Mouse (Mus musculus) G1E-ER4 (cell line): ENCODE results near the gene Gigyf1. TPM values are rescaled to one million over a fixed set of nuclear protein-coding genes. Genes with fewer than 3 reads are reported as not detected.

ENCODE experiments used
- GATA1 ChIP-seq: IDR thresholded peaks from one replicate; pipeline ENCODE4 v1.8.0; 2012; ENCODE audit warnings: low read length, inconsistent platforms
- polyA plus RNA-seq: library from polyadenylated mRNA; stranded (reverse); fragments of >175 nt; gene quantifications from 2 replicates; pipeline ENCODE4 v1.2.3, GENCODE M21; 2012

Gene Gigyf1
- 40.9 and 54.1 TPM in 2 replicates for polyA plus RNA-seq

DNA sequence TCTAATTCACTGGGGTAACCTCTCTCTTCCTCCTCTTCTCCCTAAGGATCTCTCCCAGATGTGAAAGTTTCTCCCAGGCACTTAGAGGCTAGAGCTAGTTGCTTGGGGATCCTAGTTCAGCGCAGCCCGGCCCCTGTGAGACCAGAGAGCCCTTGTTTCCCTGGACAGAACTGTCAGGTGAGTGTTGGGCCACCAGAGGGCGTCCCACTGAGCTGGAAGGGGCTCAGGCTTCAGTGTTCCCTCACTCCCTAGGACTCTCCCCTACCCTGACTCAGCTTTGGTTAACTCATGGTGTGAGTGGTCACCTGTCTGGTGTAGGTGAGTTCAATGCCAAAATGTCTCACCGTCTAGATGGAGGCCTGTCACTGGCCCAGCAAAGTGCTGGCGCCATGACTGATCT, at the start of gene Gigyf1:
Gene Gigyf1, plus strand, starts transcription at position 113 of the 400 bp plus-strand sequence.
- no peak for TF ChIP-seq GATA1

DNA sequence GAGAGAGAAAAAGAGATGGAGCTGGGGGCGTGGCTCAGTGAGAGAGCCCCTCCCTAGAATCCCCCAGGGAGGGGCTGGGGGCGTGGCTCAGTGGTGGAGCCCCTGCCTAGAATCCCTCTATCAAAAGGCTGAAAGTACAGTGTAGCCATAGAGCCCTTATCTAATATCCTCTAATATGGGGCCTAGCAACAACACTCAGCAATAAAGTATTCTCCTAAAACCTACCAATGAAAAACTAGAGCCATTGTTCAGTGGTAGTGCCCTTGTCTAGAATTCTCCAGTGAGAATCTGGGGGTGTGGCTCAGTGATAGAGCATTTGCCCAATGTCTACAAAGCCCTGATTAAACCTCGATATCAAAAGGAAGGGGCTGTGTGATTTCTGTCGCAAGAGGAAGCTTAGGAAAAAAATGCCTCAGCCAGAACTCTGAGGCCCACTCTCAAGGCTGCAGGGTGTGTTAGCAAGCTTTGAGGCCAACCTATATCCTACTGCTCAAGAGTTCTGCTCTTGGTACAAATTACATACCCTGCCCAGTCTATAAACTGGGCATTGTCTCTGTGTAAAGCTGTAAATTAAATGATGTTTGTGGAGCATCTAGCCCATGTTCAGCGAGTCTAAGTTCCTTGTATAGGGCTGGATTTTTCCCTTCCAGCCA, 46.0 kb upstream of the Gigyf1 start:
- no peak for TF ChIP-seq GATA1

- no peak for TF ChIP-seq GATA1
Observed at GRCm38 (mm10) chr5:137474351-137474750, 44.0 kb upstream of the Gigyf1 start.

GRCm38 (mm10) chr5:137476964-137477363, 41.4 kb upstream of the Gigyf1 start, which contains the start of gene Zan:
Gene Zan (minus strand): TSS chr5:137477064.
- TF ChIP-seq GATA1, result no peak

- no peak for TF ChIP-seq GATA1
Observed at GRCm38 (mm10) chr5:137481138-137481537, 37.2 kb upstream of the Gigyf1 start.

- TF ChIP-seq GATA1, result no peak
Observed at GRCm38 (mm10) chr5:137481897-137482296, 36.5 kb upstream of the Gigyf1 start.

DNA sequence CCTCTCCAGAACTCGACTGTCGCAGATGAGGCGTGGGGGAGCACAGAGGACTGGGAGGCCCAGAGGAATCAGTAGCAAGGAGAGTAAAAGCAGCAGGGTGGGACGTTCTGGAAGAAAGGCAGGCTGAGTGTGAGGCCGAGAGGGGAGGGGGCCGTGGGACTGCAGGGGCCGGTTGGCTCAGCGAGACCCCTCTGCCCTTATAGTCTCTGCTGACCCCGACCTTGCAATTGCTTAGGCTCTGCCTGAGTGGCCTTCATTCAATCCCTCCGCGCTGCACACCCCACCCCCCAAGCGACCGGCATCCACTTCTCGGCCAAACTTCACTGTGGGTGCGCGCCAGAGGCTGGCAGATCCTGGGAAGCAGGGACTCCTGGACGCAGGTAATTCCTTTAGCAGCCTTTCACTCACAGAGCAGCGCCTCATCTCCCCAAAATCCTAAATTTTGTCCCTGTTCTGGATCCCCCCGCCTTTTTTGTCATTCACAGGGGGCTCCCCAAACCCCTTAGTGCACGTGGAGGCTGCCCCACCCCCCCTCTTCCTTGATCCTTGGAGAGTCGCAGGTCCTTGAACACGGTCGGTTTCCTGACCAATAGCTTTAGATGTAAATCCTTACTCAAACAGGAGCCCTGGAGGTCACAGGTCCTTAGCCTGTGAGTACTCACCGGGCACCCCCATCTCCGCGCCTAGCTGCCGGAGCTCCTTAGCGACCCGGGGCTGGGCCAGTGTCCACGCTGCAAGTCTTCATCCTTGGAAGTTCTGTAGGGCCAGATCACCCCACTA, 33.1 kb upstream of the Gigyf1 start:
- TF ChIP-seq GATA1, result no peak

DNA sequence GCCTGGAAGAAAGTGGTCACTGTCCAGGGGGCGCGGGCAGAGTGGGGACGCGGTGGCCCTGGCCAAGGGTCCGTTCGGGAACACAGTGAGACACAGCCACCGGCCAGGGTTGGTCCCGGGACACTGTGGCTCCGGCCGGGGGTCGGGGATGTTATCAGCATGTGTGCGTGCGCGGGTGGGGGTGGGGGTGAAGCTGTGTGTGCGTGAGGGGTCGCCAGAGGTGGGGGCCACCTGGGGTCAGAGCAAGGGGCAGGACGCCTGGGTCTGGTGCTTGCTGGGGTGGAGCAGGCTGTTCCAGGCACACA, 32.5 kb upstream of the Gigyf1 start:
- no peak for TF ChIP-seq GATA1

GRCm38 (mm10) chr5:137487616-137488015, 30.7 kb upstream of the Gigyf1 start:
- TF ChIP-seq GATA1, result no peak

- no peak for TF ChIP-seq GATA1
Observed at GRCm38 (mm10) chr5:137491559-137491958, 26.8 kb upstream of the Gigyf1 start.

DNA sequence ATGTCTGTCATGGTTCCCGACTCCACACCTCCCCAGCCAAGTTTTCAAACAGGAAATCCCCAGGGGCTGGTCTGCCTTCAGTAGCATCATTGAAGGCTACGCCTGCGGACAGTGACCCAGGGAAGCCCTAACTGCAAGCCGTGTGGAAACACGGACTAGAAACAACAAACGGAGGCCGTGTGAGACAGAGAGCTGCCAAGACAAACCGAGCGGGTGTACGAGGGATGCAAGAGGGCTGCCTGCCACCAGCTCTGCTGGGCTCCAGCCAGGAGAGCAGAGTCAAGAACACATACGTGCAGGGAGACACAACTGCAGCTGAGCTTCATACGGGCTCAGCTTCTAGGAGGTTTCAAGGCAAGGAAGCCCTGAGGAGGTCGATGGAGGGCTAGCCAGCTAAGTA, 24.5 kb upstream of the Gigyf1 start:
- TF ChIP-seq GATA1, result no peak

- no peak for TF ChIP-seq GATA1
Observed at GRCm38 (mm10) chr5:137500186-137500585, 18.2 kb upstream of the Gigyf1 start.

- no peak for TF ChIP-seq GATA1
Observed at GRCm38 (mm10) chr5:137501709-137502666, 16.4 kb upstream of the Gigyf1 start, which contains the start of gene Pop7. Gene Pop7 (minus strand): TSS chr5:137502518.

GRCm38 (mm10) chr5:137502667-137503110, 15.7 kb upstream of the Gigyf1 start:
- TF ChIP-seq GATA1, result no peak

DNA sequence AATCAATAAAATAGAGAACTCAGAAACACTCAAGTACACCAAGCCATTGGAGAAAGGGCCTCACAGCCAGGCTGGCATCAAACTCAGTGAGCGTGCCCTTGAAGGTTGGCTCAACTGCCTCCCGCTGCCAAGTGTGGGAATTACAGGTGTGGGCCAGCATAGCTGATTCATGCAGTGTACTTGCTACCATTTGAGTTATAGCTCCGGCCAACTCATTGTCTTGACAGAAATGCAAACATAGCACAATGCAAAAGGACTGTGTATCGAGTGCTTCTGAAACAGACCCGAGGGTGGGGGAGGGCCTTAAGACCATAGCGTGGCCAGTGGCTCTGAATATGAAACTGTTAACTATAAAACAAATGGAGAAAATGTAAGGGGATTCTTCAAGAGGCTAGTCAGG, 14.3 kb upstream of the Gigyf1 start:
- no peak for TF ChIP-seq GATA1

DNA sequence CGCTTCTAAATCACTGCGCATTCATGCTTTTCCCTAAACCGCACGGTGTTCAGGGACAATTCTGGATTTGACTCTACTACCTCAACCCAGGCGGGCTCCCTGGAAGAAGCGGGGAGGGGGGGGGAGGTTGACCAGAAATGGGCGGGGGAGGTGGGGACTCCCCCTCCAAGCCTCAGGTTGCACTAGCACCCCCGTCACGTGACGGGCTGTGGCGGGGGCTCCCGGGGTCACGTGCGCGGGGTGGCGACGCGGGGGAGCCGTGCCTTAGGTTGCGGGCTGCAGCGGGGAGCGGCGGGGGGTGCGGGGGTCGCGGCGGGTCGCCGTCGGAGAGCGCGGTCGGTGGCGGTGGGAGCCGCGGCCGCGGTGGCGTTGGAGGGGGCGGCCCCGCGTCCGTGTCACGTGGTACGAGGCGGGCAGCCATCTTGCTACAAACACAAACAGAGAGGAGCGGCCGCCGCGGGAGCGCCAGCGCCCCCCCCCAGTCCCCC, 8.3 kb upstream of the Gigyf1 start:
- TF ChIP-seq GATA1, result no peak
